Mouse (Mus musculus) lung, embryonic 15.5 days (tissue): ENCODE measurements around the gene Bcat1. TPM values are rescaled to one million over a fixed set of nuclear protein-coding genes. Genes with fewer than 3 reads are reported as not detected.

Experiments
- ATAC-seq: fragments of 200-750 bp; cut with Nextera tagmentation; 2 replicates; pipeline ENCODE4 v1.8.0; 2017; ENCODE audit warnings: moderate number of reproducible peaks, borderline replicate concordance; ENCODE audit not compliant: low FRiP score, low TSS enrichment; ENCODE audit errors: extremely low read depth
- H3K27ac ChIP-seq: fragments of 300-500 bp; sonication (generic); 2 replicates; pipeline ENCODE4 v1.5.1; 2015; ENCODE audit warnings: moderate library complexity, mild to moderate bottlenecking, inconsistent platforms
- H3K27me3 ChIP-seq: fragments of 300-500 bp; sonication (generic); 2 replicates; pipeline ENCODE4 v1.6.1; 2015; ENCODE audit warnings: inconsistent platforms
- H3K36me3 ChIP-seq: fragments of 300-500 bp; sonication (generic); 2 replicates; pipeline ENCODE4 v1.6.1; 2015; ENCODE audit warnings: inconsistent platforms
- H3K4me1 ChIP-seq: fragments of 300-500 bp; sonication (generic); 2 replicates; pipeline ENCODE4 v1.6.1; 2015; ENCODE audit warnings: inconsistent platforms
- H3K4me2 ChIP-seq: fragments of 300-500 bp; sonication (generic); 2 replicates; pipeline ENCODE4 v1.6.1; 2015; ENCODE audit warnings: inconsistent platforms, mild to moderate bottlenecking, moderate library complexity
- H3K4me3 ChIP-seq: fragments of 300-500 bp; sonication (generic); 2 replicates; pipeline ENCODE4 v1.5.1; 2015; ENCODE audit warnings: mild to moderate bottlenecking, inconsistent platforms
- H3K9ac ChIP-seq: fragments of 300-500 bp; sonication (generic); 2 replicates; pipeline ENCODE4 v1.6.1; 2015; ENCODE audit warnings: inconsistent platforms
- H3K9me3 ChIP-seq: fragments of 300-500 bp; sonication (generic); 2 replicates; pipeline ENCODE4 v1.6.1; 2016; ENCODE audit warnings: inconsistent platforms
- WGBS: fragments of 180-500 bp; shearing (Covaris S2); methylation state at CpG from one replicate; pipeline ENCODE4 v1.1.7; 2015; 5-methylcytosine and 5-hydroxymethylcytosine counted together
- polyA plus RNA-seq: library from polyadenylated mRNA; unstranded; fragments of >200 nt; fragmentation: Nextera tagmentation; extraction: Ambion mirVana; gene quantifications from 2 replicates; pipeline ENCODE4 v1.2.1, GENCODE M21; 2015

The Bcat1 gene
- polyA plus RNA-seq, 1 experiment from 2014 or later, result 7.5 TPM

GRCm38 (mm10) chr6:145067679-145068078 is 8.3 kb downstream of the Bcat1 start:
- ATAC-seq, result no peak
- no peak overlapping the region for H3K27ac ChIP-seq
- no peaks in the 10 kb centered on the region for H3K36me3 ChIP-seq
- H3K9ac ChIP-seq, result no peak overlapping the region
- H3K4me3 ChIP-seq, result no peak overlapping the region
- no peaks in the 10 kb centered on the region for H3K27me3 ChIP-seq
- H3K4me2 ChIP-seq, result no peak overlapping the region
- 60% methylated on average over 8 of the region's 8 CpGs for WGBS
- no peaks in the 10 kb centered on the region for H3K9me3 ChIP-seq
- no peaks in the 10 kb centered on the region for H3K4me1 ChIP-seq

GRCm38 (mm10) chr6:145066416-145066815 is 9.6 kb downstream of the Bcat1 start:
- H3K4me2 ChIP-seq, result no peak overlapping the region
- no peaks in the 10 kb centered on the region for H3K4me1 ChIP-seq
- WGBS, result 73% methylated on average over 6 of the region's 6 CpGs
- no peaks in the 10 kb centered on the region for H3K9me3 ChIP-seq
- no peak overlapping the region for H3K27ac ChIP-seq
- no peak overlapping the region for H3K4me3 ChIP-seq
- H3K27me3 ChIP-seq, result no peaks in the 10 kb centered on the region
- no peak for ATAC-seq
- H3K9ac ChIP-seq, result no peak overlapping the region
- H3K36me3 ChIP-seq, result no peaks in the 10 kb centered on the region

GRCm38 (mm10) chr6:145065301-145065845 is 10.6 kb downstream of the Bcat1 start:
- no peaks in the 10 kb centered on the region for H3K4me1 ChIP-seq
- H3K27ac ChIP-seq, result no peak overlapping the region
- no peaks in the 10 kb centered on the region for H3K27me3 ChIP-seq
- no peak overlapping the region for H3K4me2 ChIP-seq
- ATAC-seq, result no peak
- no peaks in the 10 kb centered on the region for H3K9me3 ChIP-seq
- H3K4me3 ChIP-seq, result no peak overlapping the region
- no peaks in the 10 kb centered on the region for H3K36me3 ChIP-seq
- 60% methylated on average over 4 of the region's 4 CpGs for WGBS
- H3K9ac ChIP-seq, result no peak overlapping the region

DNA sequence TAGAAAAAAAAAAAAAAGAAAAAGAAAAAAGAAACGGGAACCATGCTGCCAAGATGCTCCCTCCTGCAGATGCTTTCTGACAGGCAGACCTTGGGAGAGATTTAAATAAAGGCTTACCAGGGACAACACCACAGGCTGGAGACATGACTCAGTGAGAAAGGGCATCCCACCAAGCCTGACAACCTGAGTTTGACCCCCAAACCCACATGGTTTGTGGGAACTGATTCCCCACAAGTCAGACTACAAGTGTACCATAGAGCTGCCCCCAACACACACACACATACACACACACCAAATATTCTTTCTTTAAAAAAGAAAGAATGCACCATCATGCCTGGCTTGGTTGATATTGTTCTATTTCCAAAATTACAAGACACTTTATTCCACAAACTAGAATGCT is 11.9 kb downstream of the Bcat1 start:
- Histone ChIP-seq H3K4me2 (no peak overlapping the region), H3K27ac (no peak overlapping the region), H3K27me3 (no peaks in the 10 kb centered on the region), H3K36me3 (no peaks in the 10 kb centered on the region), H3K9me3 (no peaks in the 10 kb centered on the region), H3K4me3 (no peak overlapping the region), H3K4me1 (no peaks in the 10 kb centered on the region), H3K9ac (no peak overlapping the region)
- ATAC-seq, result no peak
- 44% methylated on average over 1 of the region's 1 CpGs for WGBS

DNA sequence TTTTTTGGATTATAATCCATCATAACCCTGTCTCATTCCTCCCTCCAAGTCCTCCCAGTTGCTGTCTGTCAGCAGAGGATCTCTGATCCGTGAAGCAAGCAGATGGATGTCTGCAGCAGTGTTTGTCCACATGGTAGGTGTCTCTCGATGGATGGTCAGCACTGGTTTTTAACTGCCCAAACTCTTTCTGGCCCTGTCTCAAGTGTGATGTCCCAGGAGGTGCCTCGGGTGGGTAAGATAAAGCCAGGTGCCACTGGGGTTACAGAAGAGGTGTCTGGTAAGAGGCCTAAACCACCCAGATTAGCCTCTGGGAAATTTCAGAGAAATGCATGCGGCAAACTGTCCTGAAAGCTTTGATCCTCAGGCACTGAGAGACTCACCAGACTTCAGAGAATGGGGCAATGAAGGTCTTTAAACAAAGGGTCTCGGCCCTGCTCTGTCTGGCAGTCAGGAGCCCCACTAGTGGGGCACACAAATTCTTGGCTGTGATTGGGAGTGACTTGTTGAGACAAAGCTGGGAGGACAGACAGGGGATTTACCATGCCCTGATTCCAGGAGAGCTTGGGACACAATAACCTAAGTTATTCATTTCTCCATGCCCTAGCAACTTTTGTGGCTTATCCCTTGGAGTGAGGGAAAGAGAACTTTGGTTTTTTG is 12.6 kb downstream of the Bcat1 start:
- Histone ChIP-seq H3K4me3 (no peak overlapping the region), H3K9ac (no peak overlapping the region), H3K27me3 (no peaks in the 10 kb centered on the region), H3K27ac (no peak overlapping the region), H3K4me2 (no peak overlapping the region), H3K4me1 (no peaks in the 10 kb centered on the region), H3K36me3 (no peaks in the 10 kb centered on the region), H3K9me3 (no peaks in the 10 kb centered on the region)
- 31% methylated on average over 5 of the region's 5 CpGs for WGBS
- ATAC-seq, result no peak

GRCm38 (mm10) chr6:145062763-145063162 is 13.2 kb downstream of the Bcat1 start:
- Histone ChIP-seq H3K4me1 (no peaks in the 10 kb centered on the region), H3K36me3 (no peaks in the 10 kb centered on the region), H3K4me2 (no peak overlapping the region), H3K9ac (no peak overlapping the region), H3K27me3 (no peaks in the 10 kb centered on the region), H3K27ac (no peak overlapping the region), H3K9me3 (no peaks in the 10 kb centered on the region), H3K4me3 (no peak overlapping the region)
- WGBS, result 35% methylated on average over 4 of the region's 4 CpGs
- ATAC-seq, result no peak

GRCm38 (mm10) chr6:145061361-145061760 is 14.6 kb downstream of the Bcat1 start:
- Histone ChIP-seq H3K4me2 (no peak overlapping the region), H3K27ac (no peak overlapping the region), H3K36me3 (no peaks in the 10 kb centered on the region), H3K9me3 (no peaks in the 10 kb centered on the region), H3K27me3 (no peaks in the 10 kb centered on the region), H3K9ac (no peak overlapping the region), H3K4me3 (no peak overlapping the region), H3K4me1 (no peaks in the 10 kb centered on the region)
- ATAC-seq, result no peak
- 95% methylated on average over 1 of the region's 1 CpGs for WGBS

DNA sequence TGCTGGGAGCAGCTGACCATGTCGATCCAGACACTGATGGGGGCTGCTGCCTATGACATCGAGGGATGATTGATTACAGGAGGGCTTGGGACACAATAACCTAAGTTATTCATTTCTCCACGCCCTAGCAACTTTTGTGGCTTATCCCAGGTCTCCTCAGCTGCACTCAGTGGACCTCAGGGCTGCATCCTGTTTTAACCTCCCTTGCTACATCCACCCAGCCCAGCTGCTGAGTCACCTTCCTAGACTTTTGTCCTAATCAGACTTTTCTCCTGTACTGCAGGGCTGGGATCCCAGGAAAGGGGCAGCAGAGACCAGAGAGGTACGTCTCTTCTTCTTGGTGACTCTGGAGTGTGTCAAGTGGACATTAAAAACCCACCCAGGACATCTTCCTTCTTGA is 19.9 kb downstream of the Bcat1 start:
- H3K27me3 ChIP-seq, result peaks cover 4% of the 10 kb centered on the region; the same call in 1 of the 2 replicates
- H3K9me3 ChIP-seq, result no peaks in the 10 kb centered on the region
- no peak overlapping the region for H3K27ac ChIP-seq
- H3K36me3 ChIP-seq, result no peaks in the 10 kb centered on the region
- H3K9ac ChIP-seq, result no peak overlapping the region
- ATAC-seq, result no peak
- no peak overlapping the region for H3K4me2 ChIP-seq
- WGBS, result 69% methylated on average over 4 of the region's 4 CpGs
- no peaks in the 10 kb centered on the region for H3K4me1 ChIP-seq
- H3K4me3 ChIP-seq, result no peak overlapping the region

DNA sequence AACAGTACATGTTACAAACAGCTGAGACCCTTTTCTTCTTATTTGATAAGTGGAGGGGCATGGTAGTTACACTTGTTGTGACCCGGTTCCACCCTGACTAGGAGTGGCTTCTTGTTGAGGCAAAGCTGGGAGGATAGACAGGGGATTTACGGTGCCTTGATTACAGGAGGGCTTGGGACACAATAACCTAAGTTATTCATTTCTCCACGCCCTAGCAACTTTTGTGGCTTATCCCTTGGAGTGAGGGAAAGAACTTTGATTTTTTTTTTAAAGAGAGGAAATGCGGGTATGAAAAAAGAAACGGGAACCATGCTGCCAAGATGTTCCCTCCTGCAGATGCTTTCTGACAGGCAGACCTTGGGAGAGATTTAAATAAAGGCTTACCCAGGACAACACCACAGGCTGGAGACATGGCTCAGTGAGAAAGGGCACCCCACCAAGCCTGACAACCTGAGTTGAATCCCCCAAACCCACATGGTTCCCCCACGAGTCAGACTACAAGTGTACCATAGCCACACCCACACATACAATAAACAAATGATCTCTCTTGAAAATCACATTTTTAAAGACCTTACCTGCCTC is 20.6 kb downstream of the Bcat1 start:
- Histone ChIP-seq H3K4me1 (no peaks in the 10 kb centered on the region), H3K27me3 (peaks cover 4% of the 10 kb centered on the region; the same call in 1 of the 2 replicates), H3K4me2 (no peak overlapping the region), H3K9me3 (no peaks in the 10 kb centered on the region), H3K27ac (no peak overlapping the region), H3K36me3 (no peaks in the 10 kb centered on the region), H3K4me3 (no peak overlapping the region), H3K9ac (no peak overlapping the region)
- no peak for ATAC-seq
- WGBS, result 65% methylated on average over 6 of the region's 6 CpGs

DNA sequence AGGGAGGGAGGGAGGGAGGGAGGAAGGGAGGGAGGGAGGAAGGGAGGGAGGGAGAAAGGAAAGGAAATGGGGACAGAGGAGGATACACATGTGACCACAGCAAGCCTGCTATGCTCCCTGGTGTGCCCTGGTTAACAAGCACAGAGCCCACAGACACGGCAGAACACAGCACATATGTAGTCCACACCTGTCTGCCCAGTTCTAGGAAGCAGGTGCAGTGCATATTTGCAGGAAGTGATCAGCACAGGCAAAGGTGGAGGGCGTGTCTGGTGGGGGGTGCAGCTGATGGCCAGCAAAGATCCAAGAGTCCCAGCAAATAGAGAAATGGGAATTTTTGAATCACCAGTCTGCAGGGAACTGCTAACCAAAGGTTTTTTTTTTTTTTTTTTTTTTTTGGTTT is 23.3 kb downstream of the Bcat1 start:
- 77% methylated on average over 2 of the region's 2 CpGs for WGBS
- H3K9ac ChIP-seq, result no peak overlapping the region
- no peak for ATAC-seq
- no peaks in the 10 kb centered on the region for H3K9me3 ChIP-seq
- H3K4me2 ChIP-seq, result no peak overlapping the region
- peaks cover 10% of the 10 kb centered on the region for H3K4me1 ChIP-seq
- no peak overlapping the region for H3K4me3 ChIP-seq
- peaks cover 30% of the 10 kb centered on the region for H3K27me3 ChIP-seq
- H3K27ac ChIP-seq, result no peak overlapping the region
- no peaks in the 10 kb centered on the region for H3K36me3 ChIP-seq

- no peaks in the 10 kb centered on the region for H3K9me3 ChIP-seq
Measured at GRCm38 (mm10) chr6:145050899-145051298, 25.1 kb downstream of the Bcat1 start.

DNA sequence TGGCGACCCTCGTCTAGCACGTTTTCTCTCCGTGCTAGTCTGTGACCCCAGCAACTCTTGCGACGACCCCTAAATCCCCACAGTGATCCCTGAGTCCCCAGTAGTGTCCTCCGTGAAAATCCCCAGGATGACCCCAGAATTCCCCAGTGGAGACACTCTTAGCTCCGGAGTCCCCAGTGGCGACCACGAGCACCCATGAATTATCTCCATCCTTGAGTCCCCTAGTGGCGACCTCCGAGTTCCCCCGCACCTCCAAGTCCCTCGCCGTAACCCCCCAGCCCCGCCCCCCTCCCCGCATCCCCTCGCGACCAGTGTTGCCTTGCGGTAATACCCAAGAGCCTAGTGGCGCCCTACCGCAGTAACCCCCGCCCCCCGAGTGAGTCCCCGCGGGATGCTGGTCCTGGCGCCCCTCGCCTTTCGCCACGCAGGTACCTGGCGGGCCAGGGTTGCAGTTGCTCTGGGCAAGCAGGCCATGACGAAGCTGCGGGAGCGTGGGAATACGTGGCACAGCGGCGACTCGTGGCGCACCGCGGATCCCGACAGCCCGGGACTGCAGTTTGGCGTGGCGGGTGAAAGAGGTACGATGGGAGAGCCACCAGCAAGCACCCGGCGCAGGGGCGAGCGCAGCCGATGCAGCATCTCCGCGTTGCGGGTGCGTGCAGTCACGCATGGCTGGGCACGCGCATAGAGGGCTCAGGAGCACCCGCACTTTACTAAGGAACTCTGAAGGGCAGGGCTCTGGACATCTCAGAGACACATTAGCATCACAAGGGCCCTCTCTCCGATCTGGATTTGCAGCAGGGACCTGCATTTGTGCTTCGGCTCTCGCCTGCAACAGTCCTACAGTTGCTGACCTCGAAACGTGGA is 27.6 kb downstream of the Bcat1 start:
- peaks cover 17% of the 10 kb centered on the region for H3K4me1 ChIP-seq
- peak overlapping the region; percentile 22; the same call in 1 of the 2 replicates for H3K9ac ChIP-seq
- H3K9me3 ChIP-seq, result no peaks in the 10 kb centered on the region
- H3K36me3 ChIP-seq, result no peaks in the 10 kb centered on the region
- H3K4me3 ChIP-seq, result peak overlapping the region; percentile 48
- H3K27me3 ChIP-seq, result peaks cover 45% of the 10 kb centered on the region
- no peak overlapping the region for H3K27ac ChIP-seq
- peak overlapping the region; percentile 99 for H3K4me2 ChIP-seq
- ATAC-seq, result no peak
- WGBS, result 2% methylated on average over 64 of the region's 64 CpGs

More at GRCm38 (mm10) chr6:145050899-145051298, 25.1 kb downstream of the Bcat1 start:
- 22% methylated on average over 3 of the region's 3 CpGs for WGBS
- Histone ChIP-seq H3K4me1 (peaks cover 17% of the 10 kb centered on the region), H3K27ac (no peak overlapping the region), H3K36me3 (no peaks in the 10 kb centered on the region), H3K4me2 (no peak overlapping the region), H3K4me3 (no peak overlapping the region), H3K27me3 (peaks cover 45% of the 10 kb centered on the region), H3K9ac (no peak overlapping the region)
- ATAC-seq, result no peak
